Mouse (Mus musculus) neural tube, embryonic 11.5 days (tissue): Measurements from ENCODE around the gene Thoc7. TPM values are rescaled to one million over a fixed set of nuclear protein-coding genes. Genes with fewer than 3 reads are reported as not detected.

Experiments
- ATAC-seq: fragments of 200-750 bp; cut with Nextera tagmentation; 2 replicates; pipeline ENCODE4 v1.8.0; 2017; ENCODE audit warnings: moderate number of reproducible peaks, mild to moderate bottlenecking, moderate TSS enrichment, moderate library complexity; ENCODE audit not compliant: insufficient read depth, low FRiP score, low TSS enrichment
- DNase-seq: peaks from one replicate; pipeline ENCODE4 v3.0.0-alpha.2; 2015; ENCODE audit warnings: low spot score
- H3K27ac ChIP-seq: fragments of 300-500 bp; sonication (generic); 2 replicates; pipeline ENCODE4 v1.5.1; 2014; ENCODE audit warnings: low read depth, mild to moderate bottlenecking, low read length
- H3K27me3 ChIP-seq: fragments of 300-500 bp; sonication (generic); 2 replicates; pipeline ENCODE4 v1.6.1; 2014; ENCODE audit warnings: mild to moderate bottlenecking, low read length, mixed read lengths; ENCODE audit not compliant: control insufficient read depth, insufficient read depth
- H3K36me3 ChIP-seq: fragments of 300-500 bp; sonication (generic); 2 replicates; pipeline ENCODE4 v1.6.1; 2014; ENCODE audit warnings: mild to moderate bottlenecking, low read length, moderate library complexity, mixed read lengths; ENCODE audit not compliant: control insufficient read depth, insufficient read depth
- H3K4me1 ChIP-seq: fragments of 300-500 bp; sonication (generic); 2 replicates; pipeline ENCODE4 v1.6.1; 2014; ENCODE audit warnings: low read length, mixed read lengths; ENCODE audit not compliant: control insufficient read depth, insufficient read depth
- H3K4me2 ChIP-seq: fragments of 300-500 bp; sonication (generic); 2 replicates; pipeline ENCODE4 v1.6.1; 2014; ENCODE audit warnings: low read depth, mild to moderate bottlenecking, moderate library complexity
- H3K4me3 ChIP-seq: fragments of 300-500 bp; sonication (generic); 2 replicates; pipeline ENCODE4 v1.5.1; 2014; ENCODE audit warnings: low read depth, low read length
- H3K9ac ChIP-seq: fragments of 300-500 bp; sonication (generic); 2 replicates; pipeline ENCODE4 v1.6.1; 2014; ENCODE audit warnings: mild to moderate bottlenecking, low read length
- H3K9me3 ChIP-seq: fragments of 300-500 bp; sonication (generic); 2 replicates; pipeline ENCODE4 v1.6.1; 2016; ENCODE audit warnings: low read length; ENCODE audit not compliant: control insufficient read depth
- WGBS: fragments of 180-500 bp; shearing (Covaris S2); extraction: QIAGEN DNeasy Blood & Tissue Kit; methylation state at CpG from one replicate; pipeline ENCODE4 v1.1.7; 2014; 5-methylcytosine and 5-hydroxymethylcytosine counted together
- polyA plus RNA-seq: library from polyadenylated mRNA; unstranded; fragments of >200 nt; fragmentation: Nextera tagmentation; extraction: Ambion mirVana; gene quantifications from 2 replicates; pipeline ENCODE4 v1.2.1, GENCODE M21; 2014

The Thoc7 gene
- polyA plus RNA-seq, result 225 and 238 TPM in 2 replicates

- DNase-seq (peak; percentile 52), ATAC-seq (peak; percentile 66)
- Histone ChIP-seq H3K36me3 (no peaks in the 10 kb centered on the region), H3K4me3 (peak within 1 kb of the TSS; percentile 93), H3K9me3 (no peaks in the 10 kb centered on the region), H3K4me1 (peaks cover 4% of the 10 kb centered on the region), H3K9ac (peak within 1 kb of the TSS; percentile 99), H3K27me3 (no peaks in the 10 kb centered on the region), H3K4me2 (peak within 1 kb of the TSS; percentile 55), H3K27ac (peak within 1 kb of the TSS; percentile 77)
- WGBS, result 7% methylated on average over 37 of the region's 56 CpGs
Measured at GRCm38 (mm10) chr14:13961401-13962112, at the start of gene Thoc7, which contains the start of gene Atxn7. TSS of gene Thoc7 (minus strand) at chr14:13961852. TSS of gene Atxn7 (plus strand) at chr14:13961440.

DNA sequence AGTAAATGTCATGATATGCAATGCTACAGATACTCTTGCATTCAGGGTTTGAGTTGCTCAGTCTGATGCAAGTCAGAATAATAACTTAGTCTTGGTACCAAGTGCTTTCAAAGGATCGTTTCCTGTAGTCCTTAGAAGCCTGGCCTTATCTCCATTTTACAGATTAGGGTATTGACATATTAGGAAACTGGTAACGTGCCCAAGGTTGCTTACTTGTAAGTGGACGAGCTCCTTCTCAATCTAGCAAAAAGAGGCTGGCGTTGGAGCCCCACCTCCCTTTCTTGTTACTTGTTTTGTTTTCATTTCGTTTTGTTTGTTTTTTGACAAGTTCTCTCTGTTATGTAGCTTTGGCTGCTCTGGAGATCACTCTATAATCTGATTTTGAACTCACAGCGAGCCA, 48.1 kb upstream of the Thoc7 start:
- WGBS, result 83% methylated on average over 6 of the region's 6 CpGs
- Histone ChIP-seq H3K27ac (no peak overlapping the region), H3K9me3 (no peaks in the 10 kb centered on the region), H3K4me3 (no peak overlapping the region), H3K4me2 (no peak overlapping the region), H3K4me1 (peaks cover 5% of the 10 kb centered on the region; the same call in 1 of the 2 replicates), H3K9ac (no peak overlapping the region), H3K36me3 (no peaks in the 10 kb centered on the region), H3K27me3 (no peaks in the 10 kb centered on the region)
- DNase-seq (no peak), ATAC-seq (no peak)

DNA sequence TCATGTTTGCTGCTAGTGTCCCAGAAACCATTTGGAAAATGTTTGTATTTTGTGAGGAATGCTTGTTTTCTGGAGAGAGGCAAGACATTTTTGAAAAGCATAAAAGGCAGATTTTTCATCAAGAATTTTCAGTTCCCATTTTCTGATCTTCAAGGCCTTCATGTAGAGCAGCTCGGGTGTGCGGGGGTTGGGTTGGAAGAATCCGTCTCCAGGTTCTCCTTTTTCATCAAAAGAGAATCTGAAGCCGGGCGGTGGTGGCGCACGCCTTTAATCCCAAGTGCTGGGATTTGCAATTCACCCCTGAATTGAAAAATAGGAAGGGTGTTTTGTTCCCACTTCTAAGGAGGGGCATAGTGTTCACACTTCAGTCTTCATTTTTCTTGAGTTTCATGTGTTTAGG, 41.1 kb upstream of the Thoc7 start:
- Histone ChIP-seq H3K4me3 (no peak overlapping the region), H3K27me3 (no peaks in the 10 kb centered on the region), H3K4me2 (no peak overlapping the region), H3K27ac (no peak overlapping the region), H3K9me3 (no peaks in the 10 kb centered on the region), H3K4me1 (no peaks in the 10 kb centered on the region), H3K36me3 (no peaks in the 10 kb centered on the region), H3K9ac (no peak overlapping the region)
- DNase-seq, result no peak
- WGBS, result 94% methylated on average over 7 of the region's 7 CpGs
- ATAC-seq, result no peak

- ATAC-seq, result no peak
- no peaks in the 10 kb centered on the region for H3K27me3 ChIP-seq
- no peak for DNase-seq
- no peaks in the 10 kb centered on the region for H3K4me1 ChIP-seq
- no peaks in the 10 kb centered on the region for H3K9me3 ChIP-seq
- 78% methylated on average over 9 of the region's 9 CpGs for WGBS
- no peaks in the 10 kb centered on the region for H3K36me3 ChIP-seq
- no peak overlapping the region for H3K4me2 ChIP-seq
- no peak overlapping the region for H3K27ac ChIP-seq
- H3K4me3 ChIP-seq, result no peak overlapping the region
- H3K9ac ChIP-seq, result no peak overlapping the region
Measured at GRCm38 (mm10) chr14:13995206-13996097, 33.8 kb upstream of the Thoc7 start.

DNA sequence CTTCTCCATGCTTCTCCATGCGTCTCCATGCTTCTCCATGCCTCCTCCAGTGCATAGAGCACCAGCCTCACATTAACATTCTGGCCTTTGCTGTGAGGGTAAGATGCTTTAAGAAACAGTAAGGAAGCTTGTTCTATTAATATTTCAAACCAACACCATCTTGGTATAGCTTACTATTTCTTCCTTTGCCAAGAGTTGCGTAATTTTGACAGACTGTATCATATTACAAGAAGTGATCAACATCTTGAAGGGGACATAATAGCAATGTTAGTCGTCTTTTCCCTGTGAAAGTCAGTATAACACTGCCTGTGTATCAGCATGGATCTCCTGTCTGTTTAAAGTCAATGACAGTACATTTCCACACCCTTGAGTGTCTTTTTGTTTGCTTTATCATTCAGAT, 29.1 kb upstream of the Thoc7 start:
- Histone ChIP-seq H3K27ac (no peak overlapping the region), H3K9me3 (no peaks in the 10 kb centered on the region), H3K4me1 (no peaks in the 10 kb centered on the region), H3K4me3 (no peak overlapping the region), H3K4me2 (no peak overlapping the region), H3K27me3 (no peaks in the 10 kb centered on the region), H3K36me3 (no peaks in the 10 kb centered on the region), H3K9ac (no peak overlapping the region)
- WGBS, result 94% methylated on average over 3 of the region's 3 CpGs
- DNase-seq (no peak), ATAC-seq (no peak)

- WGBS, result 71% methylated on average over 2 of the region's 2 CpGs
- DNase-seq (no peak), ATAC-seq (no peak)
- no peak overlapping the region for H3K4me2 ChIP-seq
- H3K36me3 ChIP-seq, result no peaks in the 10 kb centered on the region
- H3K9me3 ChIP-seq, result no peaks in the 10 kb centered on the region
- H3K9ac ChIP-seq, result no peak overlapping the region
- no peaks in the 10 kb centered on the region for H3K27me3 ChIP-seq
- H3K4me3 ChIP-seq, result no peak overlapping the region
- H3K4me1 ChIP-seq, result no peaks in the 10 kb centered on the region
- H3K27ac ChIP-seq, result no peak overlapping the region
Measured at GRCm38 (mm10) chr14:13988397-13988796, 26.7 kb upstream of the Thoc7 start.

DNA sequence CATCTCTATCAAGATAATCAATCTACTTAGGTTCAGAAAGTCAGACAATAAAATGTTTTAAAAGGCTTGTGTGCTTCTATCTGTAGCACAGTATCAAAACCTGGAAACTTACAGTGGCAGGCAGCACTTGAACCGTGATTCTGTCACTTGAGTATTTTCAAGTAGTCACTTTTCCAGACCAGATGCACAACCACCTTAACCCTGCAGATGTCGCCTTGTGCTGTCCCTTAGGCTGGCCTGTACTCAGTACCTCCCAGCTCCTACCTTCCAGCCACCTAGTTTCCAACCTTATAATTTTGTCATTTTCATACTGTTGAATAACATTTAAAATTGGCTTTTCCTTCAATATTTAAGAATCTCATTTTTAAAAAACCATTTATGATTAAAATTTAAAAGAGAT, 20.5 kb upstream of the Thoc7 start:
- H3K27ac ChIP-seq, result no peak overlapping the region
- no peaks in the 10 kb centered on the region for H3K27me3 ChIP-seq
- ATAC-seq (no peak), DNase-seq (no peak)
- no peaks in the 10 kb centered on the region for H3K9me3 ChIP-seq
- H3K36me3 ChIP-seq, result no peaks in the 10 kb centered on the region
- no peak overlapping the region for H3K4me2 ChIP-seq
- 63% methylated on average over 2 of the region's 2 CpGs for WGBS
- no peaks in the 10 kb centered on the region for H3K4me1 ChIP-seq
- H3K9ac ChIP-seq, result no peak overlapping the region
- H3K4me3 ChIP-seq, result no peak overlapping the region

DNA sequence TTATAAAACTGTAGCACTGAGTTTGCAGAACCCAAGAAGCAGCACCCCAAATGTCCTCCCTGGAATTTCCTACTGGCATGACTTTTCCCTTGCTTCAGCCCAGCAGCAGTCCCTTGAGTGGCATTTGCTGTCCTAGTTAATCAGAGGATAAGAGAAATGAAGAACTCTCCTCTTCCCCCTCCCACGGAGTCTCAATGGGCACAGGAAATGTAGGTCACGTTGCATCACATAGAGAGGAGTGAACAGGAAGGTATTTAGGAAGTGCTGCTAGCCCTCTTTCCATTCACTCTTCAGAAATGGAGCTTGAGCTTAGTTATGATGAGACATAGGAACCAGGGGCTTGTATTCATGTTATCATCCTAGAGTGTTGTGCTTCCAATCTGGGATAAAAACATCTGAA, 19.6 kb upstream of the Thoc7 start:
- H3K9me3 ChIP-seq, result no peaks in the 10 kb centered on the region
- no peaks in the 10 kb centered on the region for H3K4me1 ChIP-seq
- no peak overlapping the region for H3K4me3 ChIP-seq
- H3K4me2 ChIP-seq, result no peak overlapping the region
- H3K27me3 ChIP-seq, result no peaks in the 10 kb centered on the region
- ATAC-seq, result no peak
- H3K9ac ChIP-seq, result no peak overlapping the region
- H3K36me3 ChIP-seq, result no peaks in the 10 kb centered on the region
- H3K27ac ChIP-seq, result no peak overlapping the region
- WGBS, result 40% methylated on average over 2 of the region's 2 CpGs
- DNase-seq, result no peak
